Mouse (Mus musculus): ENCODE data around the gene Fam160a2. TPM values are rescaled to one million over a fixed set of nuclear protein-coding genes. Genes with fewer than 3 reads are reported as not detected.
"Not testable (repeated sequence)": the region's sequence is repeated elsewhere in the genome, so short reads cannot be mapped to it uniquely, and the experiment has no call there.

The Fam160a2 gene
- total and polyA plus RNA-seq, 3 experiments, result 16.3 to 55.8 (median 41.9) TPM

- H3K27me3 ChIP-seq (ENCODE audit: insufficient read depth, low read length), result no peaks in the 10 kb centered on the region
- no peaks in the 10 kb centered on the region for H3K4me1 ChIP-seq (ENCODE audit: insufficient read depth, low read depth, low read length)
- H3K36me3 ChIP-seq (replicated peaks), result peaks cover 5% of the 10 kb centered on the region
- TF ChIP-seq CTCF (IDR thresholded peaks at IDR 0.05; ENCODE audit: low read depth, low read length) (no peak), GATA1 (IDR thresholded peaks at IDR 0.05; ENCODE audit: borderline replicate concordance, low read length) (no peak), TAL1 (conservative IDR thresholded peaks at IDR 0.05; ENCODE audit: low read depth, low read length) (no peak), POLR2AphosphoS5 (IDR thresholded peaks at IDR 0.05; ENCODE audit: insufficient replicate concordance, low read depth, low read length) (no peak), GATA2 (IDR thresholded peaks at IDR 0.05; ENCODE audit: borderline replicate concordance, low read depth, low read length) (no peak)
- DNase-seq (ENCODE audit: low spot score), result no peak
- ATAC-seq (ENCODE audit: extremely low read depth, insufficient number of reproducible peaks, low FRiP score, poor library complexity, severe bottlenecking), result no peak
- no peak overlapping the region for H3K4me3 ChIP-seq (ENCODE audit: low read depth, low read length)
- H3K9me3 ChIP-seq (replicated peaks), result no peaks in the 10 kb centered on the region
Observed at GRCm38 (mm10) chr7:105367268-105367667, 32.6 kb downstream of the Fam160a2 start.

- no peaks in the 10 kb centered on the region for H3K36me3 ChIP-seq (replicated peaks)
- no peaks in the 10 kb centered on the region for H3K27me3 ChIP-seq (ENCODE audit: insufficient read depth, low read length)
- no peak for TF ChIP-seq POLR2AphosphoS5 (IDR thresholded peaks at IDR 0.05; ENCODE audit: insufficient replicate concordance, low read depth, low read length)
- TF ChIP-seq GATA2 (IDR thresholded peaks at IDR 0.05; ENCODE audit: borderline replicate concordance, low read depth, low read length), result no peak
- no peak for TF ChIP-seq GATA1 (IDR thresholded peaks at IDR 0.05; ENCODE audit: borderline replicate concordance, low read length)
- no peak for TF ChIP-seq TAL1 (conservative IDR thresholded peaks at IDR 0.05; ENCODE audit: low read depth, low read length)
- TF ChIP-seq CTCF (IDR thresholded peaks at IDR 0.05; ENCODE audit: low read depth, low read length), result no peak
- no peaks in the 10 kb centered on the region for H3K9me3 ChIP-seq (replicated peaks)
- no peak for ATAC-seq (ENCODE audit: extremely low read depth, insufficient number of reproducible peaks, low FRiP score, poor library complexity, severe bottlenecking)
- DNase-seq (ENCODE audit: low spot score), result no peak
- H3K4me1 ChIP-seq (ENCODE audit: insufficient read depth, low read depth, low read length), result no peaks in the 10 kb centered on the region
- no peak overlapping the region for H3K4me3 ChIP-seq (ENCODE audit: low read depth, low read length)
Observed at GRCm38 (mm10) chr7:105361713-105362112, 38.1 kb downstream of the Fam160a2 start.

DNA sequence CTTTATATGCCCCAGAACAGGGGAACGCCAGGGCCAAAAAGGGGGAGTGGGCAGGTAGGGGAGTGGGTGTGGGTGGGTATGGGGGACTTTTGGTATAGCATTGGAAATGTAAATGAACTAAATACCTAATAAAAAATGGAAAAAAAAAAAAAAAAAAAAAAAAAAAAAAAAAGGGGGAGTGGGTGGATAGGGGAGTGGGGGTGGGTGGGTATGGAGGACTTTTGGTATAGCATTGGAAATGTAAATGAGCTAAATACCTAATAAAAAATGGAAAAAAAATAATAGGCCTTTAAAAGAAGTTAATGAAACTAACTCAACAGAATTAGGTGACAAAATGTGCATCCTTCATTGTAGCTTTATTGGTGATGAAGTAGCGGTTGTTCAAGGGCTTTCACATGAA lies 43.4 kb downstream of the Fam160a2 start:
- not testable (repeated sequence) for DNase-seq (ENCODE audit: low spot score); H3K4me3 ChIP-seq (ENCODE audit: low read depth, low read length); H3K27me3 ChIP-seq (ENCODE audit: insufficient read depth, low read length); H3K4me1 ChIP-seq (ENCODE audit: insufficient read depth, low read depth, low read length); H3K9me3 ChIP-seq (replicated peaks); ATAC-seq (ENCODE audit: extremely low read depth, insufficient number of reproducible peaks, low FRiP score, poor library complexity, severe bottlenecking); H3K36me3 ChIP-seq (replicated peaks)

DNA sequence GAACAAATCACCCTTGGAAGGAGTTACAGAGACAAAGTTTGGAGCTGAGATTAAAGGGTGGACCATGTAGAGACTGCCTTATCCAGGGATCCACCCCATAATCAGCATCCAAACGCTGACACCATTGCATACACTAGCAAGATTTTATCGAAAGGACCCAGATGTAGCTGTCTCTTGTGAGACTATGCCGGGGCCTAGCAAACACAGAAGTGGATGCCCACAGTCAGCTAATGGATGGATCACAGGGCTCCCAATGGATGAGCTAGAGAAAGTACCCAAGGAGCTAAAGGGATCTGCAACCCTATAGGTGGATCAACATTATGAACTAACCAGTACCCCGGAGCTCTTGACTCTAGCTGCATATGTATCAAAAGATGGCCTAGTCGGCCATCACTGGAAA lies 43.8 kb downstream of the Fam160a2 start:
- H3K27me3 ChIP-seq (ENCODE audit: insufficient read depth, low read length); ATAC-seq (ENCODE audit: extremely low read depth, insufficient number of reproducible peaks, low FRiP score, poor library complexity, severe bottlenecking); H3K4me3 ChIP-seq (ENCODE audit: low read depth, low read length); H3K36me3 ChIP-seq (replicated peaks); H3K4me1 ChIP-seq (ENCODE audit: insufficient read depth, low read depth, low read length); H3K9me3 ChIP-seq (replicated peaks); DNase-seq (ENCODE audit: low spot score): not testable (repeated sequence)

- Histone ChIP-seq H3K36me3 (replicated peaks) (no peaks in the 10 kb centered on the region), H3K4me1 (ENCODE audit: insufficient read depth, low read depth, low read length) (no peaks in the 10 kb centered on the region), H3K4me3 (ENCODE audit: low read depth, low read length) (no peak overlapping the region), H3K27me3 (ENCODE audit: insufficient read depth, low read length) (no peaks in the 10 kb centered on the region), H3K9me3 (replicated peaks) (no peaks in the 10 kb centered on the region)
- DNase-seq (ENCODE audit: low spot score) (no peak), ATAC-seq (ENCODE audit: extremely low read depth, insufficient number of reproducible peaks, low FRiP score, poor library complexity, severe bottlenecking) (no peak)
- TF ChIP-seq CTCF (IDR thresholded peaks at IDR 0.05; ENCODE audit: low read depth, low read length) (no peak), TAL1 (conservative IDR thresholded peaks at IDR 0.05; ENCODE audit: low read depth, low read length) (no peak), GATA2 (IDR thresholded peaks at IDR 0.05; ENCODE audit: borderline replicate concordance, low read depth, low read length) (no peak), GATA1 (IDR thresholded peaks at IDR 0.05; ENCODE audit: borderline replicate concordance, low read length) (no peak), POLR2AphosphoS5 (IDR thresholded peaks at IDR 0.05; ENCODE audit: insufficient replicate concordance, low read depth, low read length) (no peak)
Observed at GRCm38 (mm10) chr7:105342752-105343151, 57.1 kb downstream of the Fam160a2 start.

DNA sequence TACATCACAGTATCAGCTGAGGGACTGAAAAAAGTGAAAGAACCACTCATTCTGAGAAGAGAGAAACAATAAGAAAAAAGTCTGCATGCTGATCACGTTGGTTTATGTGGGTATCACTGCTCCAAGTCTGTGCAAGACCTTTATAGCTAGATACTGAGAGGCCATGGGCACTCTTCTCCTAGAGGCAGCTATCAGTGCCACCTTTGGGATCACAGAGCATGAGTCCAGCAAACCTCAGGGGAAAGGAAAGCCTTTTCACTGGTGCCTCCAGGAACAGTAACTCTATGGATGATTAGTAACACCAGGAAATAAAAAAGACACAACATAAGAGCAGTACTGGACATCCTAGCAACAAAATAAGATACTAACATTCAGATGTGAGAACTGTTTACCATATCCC lies 57.7 kb downstream of the Fam160a2 start, which contains the start of gene Olfr691:
Gene Olfr691, minus strand, starts transcription at position 101 of the 400 bp plus-strand sequence.
- Histone ChIP-seq H3K4me3 (ENCODE audit: low read depth, low read length) (no peak within 1 kb of the TSS), H3K27me3 (ENCODE audit: insufficient read depth, low read length) (no peaks in the 10 kb centered on the region), H3K9me3 (replicated peaks) (no peaks in the 10 kb centered on the region), H3K36me3 (replicated peaks) (no peaks in the 10 kb centered on the region), H3K4me1 (ENCODE audit: insufficient read depth, low read depth, low read length) (no peaks in the 10 kb centered on the region)
- ATAC-seq (ENCODE audit: extremely low read depth, insufficient number of reproducible peaks, low FRiP score, poor library complexity, severe bottlenecking), result no peak
- TF ChIP-seq TAL1 (conservative IDR thresholded peaks at IDR 0.05; ENCODE audit: low read depth, low read length), result no peak
- TF ChIP-seq CTCF (IDR thresholded peaks at IDR 0.05; ENCODE audit: low read depth, low read length), result no peak
- TF ChIP-seq POLR2AphosphoS5 (IDR thresholded peaks at IDR 0.05; ENCODE audit: insufficient replicate concordance, low read depth, low read length), result no peak
- TF ChIP-seq GATA2 (IDR thresholded peaks at IDR 0.05; ENCODE audit: borderline replicate concordance, low read depth, low read length), result no peak
- no peak for TF ChIP-seq GATA1 (IDR thresholded peaks at IDR 0.05; ENCODE audit: borderline replicate concordance, low read length)
- no peak for DNase-seq (ENCODE audit: low spot score)

DNA sequence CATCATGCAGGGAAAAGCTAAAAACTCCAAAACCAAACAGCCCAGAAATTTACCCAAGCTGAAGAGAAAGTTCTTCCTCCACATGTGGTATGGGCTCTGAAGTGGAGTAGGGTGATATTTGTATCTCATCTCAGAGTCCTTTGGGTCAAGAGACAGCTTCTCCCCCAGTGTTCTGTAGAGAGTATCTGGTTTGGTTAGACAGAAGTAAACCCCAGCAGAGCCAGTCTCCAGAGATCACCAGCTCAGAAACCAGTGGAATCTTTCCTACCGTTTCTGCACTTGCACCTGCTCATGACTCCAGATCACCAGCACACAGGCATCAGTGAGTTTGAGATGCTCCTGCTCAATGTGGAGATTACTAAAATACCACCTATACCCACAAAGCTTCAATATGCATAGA lies 65.8 kb downstream of the Fam160a2 start, which contains the start of gene Olfr690:
Gene Olfr690, minus strand, starts transcription at position 101 of the 400 bp plus-strand sequence.
- Histone ChIP-seq H3K4me3 (ENCODE audit: low read depth, low read length) (no peak within 1 kb of the TSS), H3K36me3 (replicated peaks) (no peaks in the 10 kb centered on the region), H3K4me1 (ENCODE audit: insufficient read depth, low read depth, low read length) (no peaks in the 10 kb centered on the region), H3K27me3 (ENCODE audit: insufficient read depth, low read length) (no peaks in the 10 kb centered on the region), H3K9me3 (replicated peaks) (no peaks in the 10 kb centered on the region)
- TF ChIP-seq GATA2 (IDR thresholded peaks at IDR 0.05; ENCODE audit: borderline replicate concordance, low read depth, low read length) (no peak), TAL1 (conservative IDR thresholded peaks at IDR 0.05; ENCODE audit: low read depth, low read length) (no peak)
- no peak for DNase-seq (ENCODE audit: low spot score)
- no peak for ATAC-seq (ENCODE audit: extremely low read depth, insufficient number of reproducible peaks, low FRiP score, poor library complexity, severe bottlenecking)

Measured in G1E (cell line).